In the genomic region with DNA sequence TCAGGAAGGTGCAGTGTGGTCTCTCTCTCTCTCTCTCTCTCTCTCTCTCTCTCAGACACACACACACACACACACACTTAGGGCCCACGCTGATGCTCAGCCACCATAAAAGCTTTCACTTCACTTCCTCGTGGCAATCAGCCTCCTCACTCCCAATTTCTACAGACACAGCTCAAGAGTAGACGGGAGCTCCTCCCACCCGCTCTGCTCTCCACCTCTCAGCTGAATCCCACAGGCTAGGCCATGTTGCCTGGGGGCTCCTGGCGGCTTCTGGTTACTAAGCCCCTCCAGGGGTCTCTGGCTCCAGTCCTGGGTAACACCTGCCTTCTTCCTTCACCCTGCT, we compare ENCODE assay signal across 11 mouse cellular contexts. TPM values are rescaled to one million over a fixed set of nuclear protein-coding genes. Genes with fewer than 3 reads are reported as not detected.
A peak's percentile ranks its signal among the peaks of the same experiment; 100 is the strongest.
DNase-seq lines count a peak whose midpoint lies in the region; ATAC-seq and TF ChIP-seq lines count a peak whose summit lies in the region.
"Had no signal": no experiment of that assay in that cellular context is flagged by ENCODE, and none has a peak within 500 bp of the region (broad histone marks: within the 10 kb centered on the region; RNA-seq: fewer than 3 reads in every experiment).

No protein-coding gene starts in this region.

- 50% methylated on average over 5 of the region's 5 CpGs for WGBS in heart, embryonic 12.5 days
- WGBS in heart, embryonic 11.5 days (ENCODE audit: insufficient replicate concordance): 38% methylated on average over 5 of the region's 5 CpGs
- 49% methylated on average over 5 of the region's 5 CpGs for WGBS in intestine, postnatal 0 days
- WGBS in stomach, embryonic 16.5 days: 45% methylated on average over 5 of the region's 5 CpGs

- no peak for TF ChIP-seq CTCF in intestine, postnatal 0 days (IDR thresholded peaks at IDR 0.05; ENCODE audit: low read depth)

- ATAC-seq in heart, embryonic 12.5 days (ENCODE audit: insufficient number of reproducible peaks, low FRiP score): no peak
- ATAC-seq in heart, embryonic 11.5 days (replicated peaks; ENCODE audit: insufficient number of reproducible peaks, low FRiP score, low TSS enrichment): no peak
- ATAC-seq in intestine, postnatal 0 days: no peak
- no peak for ATAC-seq in stomach, embryonic 16.5 days (ENCODE audit: insufficient read depth, low FRiP score)

- H3K36me3 ChIP-seq in heart, embryonic 12.5 days: no peaks in the 10 kb centered on the region
- no peaks in the 10 kb centered on the region for H3K36me3 ChIP-seq in heart, embryonic 11.5 days (ENCODE audit: control insufficient read depth, insufficient read depth, low read length)
- no peaks in the 10 kb centered on the region for H3K36me3 ChIP-seq in intestine, postnatal 0 days (ENCODE audit: control insufficient read depth, insufficient read depth)
- no peaks in the 10 kb centered on the region for H3K36me3 ChIP-seq in stomach, embryonic 16.5 days (ENCODE audit: control insufficient read depth, insufficient read depth, low read length)
- H3K36me3 ChIP-seq: embryonic facial prominence, embryonic 10.5 days; midbrain, embryonic 12.5 days had no signal

- H3K4me1 ChIP-seq in heart, embryonic 12.5 days (replicated peaks): peaks cover 58% of the 10 kb centered on the region
- H3K4me1 ChIP-seq in heart, embryonic 11.5 days (ENCODE audit: control insufficient read depth, insufficient read depth, low read length): peaks cover 50% of the 10 kb centered on the region
- no peaks in the 10 kb centered on the region for H3K4me1 ChIP-seq in intestine, postnatal 0 days (replicated peaks; ENCODE audit: control insufficient read depth, insufficient read depth, low read length)
- H3K4me1 ChIP-seq in stomach, embryonic 16.5 days (ENCODE audit: control insufficient read depth, insufficient read depth, low read length): peaks cover 24% of the 10 kb centered on the region; the same call in 1 of the 2 replicates
- H3K4me1 ChIP-seq: midbrain, embryonic 12.5 days had no signal

- peak; percentile 36 for DNase-seq in lung, postnatal 36 days
- DNase-seq in lung, postnatal 25 days (ENCODE audit: low spot score): no peak
- no peak for DNase-seq in layer of hippocampus, postnatal 36 days
- no peak for DNase-seq in kidney, postnatal 14 days

- H3K4me3 ChIP-seq in heart, embryonic 12.5 days: no peak overlapping the region
- no peak overlapping the region for H3K4me3 ChIP-seq in heart, embryonic 11.5 days (ENCODE audit: low read depth, low read length)
- no peak overlapping the region for H3K4me3 ChIP-seq in intestine, postnatal 0 days (ENCODE audit: low read depth, low read length)
- no peak overlapping the region for H3K4me3 ChIP-seq in stomach, embryonic 16.5 days (replicated peaks; ENCODE audit: low read length)
- H3K4me3 ChIP-seq: embryonic facial prominence, embryonic 10.5 days; heart, adult 2 months; midbrain, embryonic 12.5 days had no signal

- H3K27me3 ChIP-seq in heart, embryonic 12.5 days (replicated peaks): no peaks in the 10 kb centered on the region
- H3K27me3 ChIP-seq in heart, embryonic 11.5 days (ENCODE audit: control insufficient read depth, insufficient read depth, low read length): no peaks in the 10 kb centered on the region
- no peaks in the 10 kb centered on the region for H3K27me3 ChIP-seq in intestine, postnatal 0 days (replicated peaks; ENCODE audit: control insufficient read depth, insufficient read depth, low read length)
- no peaks in the 10 kb centered on the region for H3K27me3 ChIP-seq in stomach, embryonic 16.5 days (ENCODE audit: control insufficient read depth, insufficient read depth, low read length)
- H3K27me3 ChIP-seq: midbrain, embryonic 12.5 days had no signal

- H3K27ac ChIP-seq in heart, embryonic 12.5 days (ENCODE audit: poor library complexity, severe bottlenecking): 0 out of 2 replicates have a peak overlapping the region, but pooled peaks have one; percentile 24
- no peak overlapping the region for H3K27ac ChIP-seq in heart, embryonic 11.5 days (ENCODE audit: low read depth, low read length)
- H3K27ac ChIP-seq in intestine, postnatal 0 days (ENCODE audit: low read depth, low read length): 0 out of 2 replicates have a peak overlapping the region, but pooled peaks have one; percentile 15
- peak overlapping the region; percentile 47; the same call in 1 of the 2 replicates for H3K27ac ChIP-seq in stomach, embryonic 16.5 days (ENCODE audit: low read length)
- H3K27ac ChIP-seq: embryonic facial prominence, embryonic 10.5 days; midbrain, embryonic 12.5 days had no signal

- no peak overlapping the region for H3K4me2 ChIP-seq in heart, embryonic 12.5 days
- H3K4me2 ChIP-seq in heart, embryonic 11.5 days: no peak overlapping the region
- H3K4me2 ChIP-seq in intestine, postnatal 0 days (replicated peaks; ENCODE audit: low read depth): no peak overlapping the region
- no peak overlapping the region for H3K4me2 ChIP-seq in stomach, embryonic 16.5 days (ENCODE audit: low read depth, low read length)
- H3K4me2 ChIP-seq: midbrain, embryonic 12.5 days had no signal

- H3K9me3 ChIP-seq in heart, embryonic 12.5 days (replicated peaks): no peaks in the 10 kb centered on the region
- no peaks in the 10 kb centered on the region for H3K9me3 ChIP-seq in heart, embryonic 11.5 days (replicated peaks; ENCODE audit: control insufficient read depth, low read length)
- no peaks in the 10 kb centered on the region for H3K9me3 ChIP-seq in intestine, postnatal 0 days (ENCODE audit: control insufficient read depth)
- H3K9me3 ChIP-seq in stomach, embryonic 16.5 days (replicated peaks; ENCODE audit: control insufficient read depth, low read length): no peaks in the 10 kb centered on the region
- H3K9me3 ChIP-seq: embryonic facial prominence, embryonic 10.5 days; midbrain, embryonic 12.5 days had no signal

- H3K9ac ChIP-seq in heart, embryonic 12.5 days: no peak overlapping the region
- H3K9ac ChIP-seq in heart, embryonic 11.5 days (ENCODE audit: low read depth, low read length): no peak overlapping the region
- no peak overlapping the region for H3K9ac ChIP-seq in intestine, postnatal 0 days (ENCODE audit: low read depth, low read length)
- no peak overlapping the region for H3K9ac ChIP-seq in stomach, embryonic 16.5 days (ENCODE audit: low read length)
- H3K9ac ChIP-seq: midbrain, embryonic 12.5 days had no signal

RNA-seq across cellular contexts. Expression of a gene that starts 25.6 kb away (rescaled TPM):
- polyA plus RNA-seq in heart, embryonic 12.5 days (2016; fragmentation: Nextera tagmentation; extraction: Ambion mirVana): 13.3 and 14.0 TPM in 2 replicates
- polyA plus RNA-seq in heart, embryonic 11.5 days (2014; fragmentation: Nextera tagmentation; extraction: Ambion mirVana): 20.3 and 21.0 TPM in 2 replicates
- polyA plus RNA-seq in intestine, postnatal 0 days (2015; fragmentation: Nextera tagmentation; extraction: Ambion mirVana): 20.9 and 23.8 TPM in 2 replicates
- polyA plus RNA-seq in stomach, embryonic 16.5 days (2015; fragmentation: Nextera tagmentation; extraction: Ambion mirVana): 23.7 and 24.0 TPM in 2 replicates
- 10 to 100 TPM; 44.3 to 47.8 TPM for total RNA-seq in layer of hippocampus, postnatal 36 days (2021)
